Mouse (Mus musculus): ENCODE measurements around the gene Psmc6. TPM values are rescaled to one million over a fixed set of nuclear protein-coding genes. Genes with fewer than 3 reads are reported as not detected.
A peak's percentile ranks its signal among the peaks of the same experiment; 100 is the strongest.

Psmc6 gene
- polyA plus RNA-seq (2015; fragmentation: Nextera tagmentation; extraction: Ambion mirVana), result 167 and 168 TPM in 2 replicates

GRCm38 (mm10) chr14:45329589-45330181 lies at the start of gene Psmc6:
Gene Psmc6, plus strand, starts transcription at chr14:45329788.
- WGBS, result under 1% methylated on average over 43 of the region's 44 CpGs
- peaks cover 28% of the 10 kb centered on the region for H3K36me3 ChIP-seq
- peak within 1 kb of the TSS; percentile 93 for H3K4me3 ChIP-seq
- H3K4me1 ChIP-seq, result peaks cover 5% of the 10 kb centered on the region; the same call in 1 of the 2 replicates
- peak; percentile 95 for ATAC-seq (ENCODE audit: insufficient number of reproducible peaks, insufficient read depth, low FRiP score, low TSS enrichment, low read depth)
- no peaks in the 10 kb centered on the region for H3K27me3 ChIP-seq
- H3K9me3 ChIP-seq, result no peaks in the 10 kb centered on the region
- H3K27ac ChIP-seq, result peak within 1 kb of the TSS; percentile 83
- peak within 1 kb of the TSS; percentile 96 for H3K9ac ChIP-seq
- peak within 1 kb of the TSS; percentile 68 for H3K4me2 ChIP-seq

GRCm38 (mm10) chr14:45282066-45282465 lies 47.5 kb upstream of the Psmc6 start:
- no peak for ATAC-seq (ENCODE audit: insufficient number of reproducible peaks, insufficient read depth, low FRiP score, low TSS enrichment, low read depth)
- Histone ChIP-seq H3K36me3 (peaks cover 4% of the 10 kb centered on the region; the same call in 1 of the 2 replicates), H3K9ac (no peak overlapping the region), H3K4me3 (no peak overlapping the region), H3K4me1 (no peaks in the 10 kb centered on the region), H3K27me3 (no peaks in the 10 kb centered on the region), H3K9me3 (no peaks in the 10 kb centered on the region), H3K4me2 (no peak overlapping the region), H3K27ac (no peak overlapping the region)
- 84% methylated on average over 3 of the region's 3 CpGs for WGBS

GRCm38 (mm10) chr14:45291608-45292007 lies 38.0 kb upstream of the Psmc6 start:
- WGBS, result 60% methylated on average over 4 of the region's 4 CpGs
- Histone ChIP-seq H3K9me3 (no peaks in the 10 kb centered on the region), H3K36me3 (peaks cover 21% of the 10 kb centered on the region), H3K27me3 (no peaks in the 10 kb centered on the region), H3K4me1 (no peaks in the 10 kb centered on the region), H3K27ac (no peak overlapping the region), H3K4me2 (no peak overlapping the region), H3K4me3 (no peak overlapping the region), H3K9ac (no peak overlapping the region)
- ATAC-seq (ENCODE audit: insufficient number of reproducible peaks, insufficient read depth, low FRiP score, low TSS enrichment, low read depth), result no peak

GRCm38 (mm10) chr14:45303939-45304338 lies 25.6 kb upstream of the Psmc6 start:
- Histone ChIP-seq H3K36me3 (peaks cover 38% of the 10 kb centered on the region), H3K27me3 (no peaks in the 10 kb centered on the region), H3K4me1 (no peaks in the 10 kb centered on the region), H3K27ac (no peak overlapping the region), H3K9ac (no peak overlapping the region), H3K9me3 (no peaks in the 10 kb centered on the region), H3K4me3 (no peak overlapping the region), H3K4me2 (no peak overlapping the region)
- 60% methylated on average over 4 of the region's 4 CpGs for WGBS
- ATAC-seq (ENCODE audit: insufficient number of reproducible peaks, insufficient read depth, low FRiP score, low TSS enrichment, low read depth), result no peak

- H3K4me3 ChIP-seq, result no peak overlapping the region
- no peak for ATAC-seq (ENCODE audit: insufficient number of reproducible peaks, insufficient read depth, low FRiP score, low TSS enrichment, low read depth)
- H3K4me1 ChIP-seq, result no peaks in the 10 kb centered on the region
- H3K27ac ChIP-seq, result no peak overlapping the region
- peaks cover 34% of the 10 kb centered on the region for H3K36me3 ChIP-seq
- no peaks in the 10 kb centered on the region for H3K9me3 ChIP-seq
- H3K4me2 ChIP-seq, result no peak overlapping the region
- 72% methylated on average over 4 of the region's 4 CpGs for WGBS
- no peaks in the 10 kb centered on the region for H3K27me3 ChIP-seq
- no peak overlapping the region for H3K9ac ChIP-seq
Measured at GRCm38 (mm10) chr14:45304389-45304788, 25.2 kb upstream of the Psmc6 start.

- Histone ChIP-seq H3K4me2 (no peak overlapping the region), H3K4me3 (no peak overlapping the region), H3K9ac (no peak overlapping the region), H3K27ac (no peak overlapping the region), H3K27me3 (no peaks in the 10 kb centered on the region), H3K4me1 (no peaks in the 10 kb centered on the region), H3K9me3 (no peaks in the 10 kb centered on the region), H3K36me3 (peaks cover 27% of the 10 kb centered on the region)
- ATAC-seq (ENCODE audit: insufficient number of reproducible peaks, insufficient read depth, low FRiP score, low TSS enrichment, low read depth), result no peak
- WGBS, result 89% methylated on average over 5 of the region's 5 CpGs
Measured at GRCm38 (mm10) chr14:45305852-45306251, 23.7 kb upstream of the Psmc6 start.

GRCm38 (mm10) chr14:45307630-45308328 lies 21.8 kb upstream of the Psmc6 start:
- Histone ChIP-seq H3K9ac (no peak overlapping the region), H3K27me3 (no peaks in the 10 kb centered on the region), H3K4me1 (no peaks in the 10 kb centered on the region), H3K9me3 (no peaks in the 10 kb centered on the region), H3K4me3 (no peak overlapping the region), H3K27ac (no peak overlapping the region), H3K36me3 (peaks cover 11% of the 10 kb centered on the region; the same call in 1 of the 2 replicates), H3K4me2 (no peak overlapping the region)
- no peak for ATAC-seq (ENCODE audit: insufficient number of reproducible peaks, insufficient read depth, low FRiP score, low TSS enrichment, low read depth)
- 89% methylated on average over 8 of the region's 8 CpGs for WGBS

- H3K27ac ChIP-seq, result no peak overlapping the region
- H3K4me1 ChIP-seq, result 0 out of 2 replicates have a peak, but pooled peaks cover 4% of the 10 kb centered on the region
- ATAC-seq (ENCODE audit: insufficient number of reproducible peaks, insufficient read depth, low FRiP score, low TSS enrichment, low read depth), result no peak
- H3K9me3 ChIP-seq, result no peaks in the 10 kb centered on the region
- no peak overlapping the region for H3K9ac ChIP-seq
- H3K36me3 ChIP-seq, result 0 out of 2 replicates have a peak, but pooled peaks cover 6% of the 10 kb centered on the region
- 92% methylated on average over 13 of the region's 13 CpGs for WGBS
- H3K27me3 ChIP-seq, result no peaks in the 10 kb centered on the region
- no peak overlapping the region for H3K4me2 ChIP-seq
- no peak overlapping the region for H3K4me3 ChIP-seq
Measured at GRCm38 (mm10) chr14:45309646-45310045, 19.9 kb upstream of the Psmc6 start.

GRCm38 (mm10) chr14:45310101-45310500 lies 19.5 kb upstream of the Psmc6 start:
- no peak for ATAC-seq (ENCODE audit: insufficient number of reproducible peaks, insufficient read depth, low FRiP score, low TSS enrichment, low read depth)
- Histone ChIP-seq H3K27me3 (no peaks in the 10 kb centered on the region), H3K4me2 (no peak overlapping the region), H3K9ac (no peak overlapping the region), H3K36me3 (0 out of 2 replicates have a peak, but pooled peaks cover 3% of the 10 kb centered on the region), H3K4me3 (no peak overlapping the region), H3K9me3 (no peaks in the 10 kb centered on the region), H3K27ac (no peak overlapping the region), H3K4me1 (0 out of 2 replicates have a peak, but pooled peaks cover 4% of the 10 kb centered on the region)
- 87% methylated on average over 14 of the region's 14 CpGs for WGBS

GRCm38 (mm10) chr14:45316927-45317326 lies 12.7 kb upstream of the Psmc6 start:
- Histone ChIP-seq H3K27ac (no peak overlapping the region), H3K9me3 (no peaks in the 10 kb centered on the region), H3K27me3 (no peaks in the 10 kb centered on the region), H3K4me1 (peaks cover 16% of the 10 kb centered on the region), H3K9ac (peak overlapping the region; percentile 92; the same call in 1 of the 2 replicates), H3K4me2 (peak overlapping the region; percentile 72), H3K36me3 (no peaks in the 10 kb centered on the region), H3K4me3 (peak overlapping the region; percentile 92)
- WGBS, result 77% methylated on average over 5 of the region's 5 CpGs
- ATAC-seq (ENCODE audit: insufficient number of reproducible peaks, insufficient read depth, low FRiP score, low TSS enrichment, low read depth), result no peak

- Histone ChIP-seq H3K4me1 (peaks cover 16% of the 10 kb centered on the region), H3K4me2 (peak overlapping the region; percentile 72), H3K9me3 (no peaks in the 10 kb centered on the region), H3K9ac (peak overlapping the region; percentile 92), H3K36me3 (no peaks in the 10 kb centered on the region), H3K27me3 (no peaks in the 10 kb centered on the region), H3K27ac (peak overlapping the region; percentile 84), H3K4me3 (peak overlapping the region; percentile 92)
- WGBS, result under 1% methylated on average over 37 of the region's 38 CpGs
- peak; percentile 21 for ATAC-seq (ENCODE audit: insufficient number of reproducible peaks, insufficient read depth, low FRiP score, low TSS enrichment, low read depth)
Measured at GRCm38 (mm10) chr14:45317921-45318411, 11.6 kb upstream of the Psmc6 start.

Measured in embryonic facial prominence, embryonic 13.5 days (tissue).